1 mouse cellular context compared by ENCODE assay signal in the genomic region with DNA sequence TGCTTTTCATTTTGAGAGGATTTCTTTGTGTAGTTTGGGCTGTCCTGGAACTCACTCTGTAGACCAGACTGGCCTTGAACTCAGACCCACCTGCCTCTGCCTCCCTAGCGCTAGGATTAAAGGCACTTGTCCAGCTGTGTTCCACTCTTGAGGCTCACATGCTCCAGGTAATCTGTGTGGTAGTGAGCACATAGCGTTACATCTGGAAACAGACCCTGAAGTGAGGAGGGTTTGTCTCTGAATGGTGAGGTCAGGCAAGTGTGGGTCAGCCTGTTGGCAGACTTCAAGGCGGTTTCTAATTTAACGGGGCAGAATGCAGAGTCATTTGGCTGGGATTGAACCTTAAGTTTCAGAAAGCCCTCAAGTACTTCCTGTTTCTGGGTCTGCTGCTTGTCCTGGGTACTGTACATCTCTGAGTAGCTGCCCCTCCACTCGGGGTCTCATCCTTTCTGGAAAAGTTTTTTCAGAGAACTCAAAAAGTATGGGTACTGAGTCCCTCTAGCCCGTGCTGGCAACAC.
TF ChIP-seq lines count a peak whose summit lies in the region.

No protein-coding gene starts in this region.

TF ChIP-seq in MEL, 35 proteins besides CTCF, POLR2A, EP300 and RAD21 (continued from another document):
- TF ChIP-seq TAL1 (IDR thresholded peaks at IDR 0.05; ENCODE audit: low read length) (no peak), ZKSCAN1 (IDR thresholded peaks at IDR 0.05; ENCODE audit: low read depth, low read length) (no peak), MXI1 (IDR thresholded peaks at IDR 0.05; ENCODE audit: low read depth, low read length) (no peak), UBTF (IDR thresholded peaks at IDR 0.05; ENCODE audit: borderline replicate concordance, insufficient read depth, low read depth, low read length) (no peak), TCF12 (IDR thresholded peaks at IDR 0.05; ENCODE audit: low read depth, low read length) (no peak), TBP (IDR thresholded peaks at IDR 0.05; ENCODE audit: low read depth, low read length) (no peak), MYB (IDR thresholded peaks at IDR 0.05; ENCODE audit: low read depth, low read length) (no peak)
TF ChIP-seq in MEL: peak in this region for 0.
